Mouse (Mus musculus): ENCODE data around the gene Prr19.
A peak's percentile ranks its signal among the peaks of the same experiment; 100 is the strongest.

The Prr19 gene

GRCm38 (mm10) chr7:25293191-25293739, 7.9 kb upstream of the Prr19 start:
- no peak for DNase-seq

GRCm38 (mm10) chr7:25294495-25294894, 6.7 kb upstream of the Prr19 start:
- DNase-seq = no peak

GRCm38 (mm10) chr7:25294960-25295722, 6.1 kb upstream of the Prr19 start:
- DNase-seq = no peak

GRCm38 (mm10) chr7:25296945-25297453, 4.2 kb upstream of the Prr19 start:
- no peak for DNase-seq

- DNase-seq = peak; percentile 78
Measured at GRCm38 (mm10) chr7:25297454-25298325, 3.5 kb upstream of the Prr19 start, which contains the start of gene Pafah1b3. Gene Pafah1b3, minus strand, starts transcription at chr7:25297986.

GRCm38 (mm10) chr7:25303003-25303684, 1.9 kb downstream of the Prr19 start:
- no peak for DNase-seq

- no peak for DNase-seq
Measured at GRCm38 (mm10) chr7:25303685-25304006, 2.4 kb downstream of the Prr19 start.

GRCm38 (mm10) chr7:25305481-25305880, 4.3 kb downstream of the Prr19 start:
- no peak for DNase-seq

- DNase-seq = peak; percentile 41
Measured at GRCm38 (mm10) chr7:25305956-25306613, 4.9 kb downstream of the Prr19 start, which contains the start of gene Tmem145. Gene Tmem145, plus strand, starts transcription at chr7:25306106.

GRCm38 (mm10) chr7:25306614-25306996, 5.4 kb downstream of the Prr19 start:
- no peak for DNase-seq

- DNase-seq = no peak
Measured at GRCm38 (mm10) chr7:25308702-25309318, 7.6 kb downstream of the Prr19 start.

- no peak for DNase-seq
Measured at GRCm38 (mm10) chr7:25309425-25309824, 8.2 kb downstream of the Prr19 start.

GRCm38 (mm10) chr7:25311193-25311592, 10.0 kb downstream of the Prr19 start:
- DNase-seq = no peak

- no peak for DNase-seq
Measured at GRCm38 (mm10) chr7:25313325-25313724, 12.1 kb downstream of the Prr19 start.

GRCm38 (mm10) chr7:25314606-25315305, 13.5 kb downstream of the Prr19 start:
- no peak for DNase-seq

GRCm38 (mm10) chr7:25315306-25316041, 14.3 kb downstream of the Prr19 start:
- peak; percentile 14 for DNase-seq

GRCm38 (mm10) chr7:25316532-25317445, 15.6 kb downstream of the Prr19 start, which contains the start of gene Megf8:
Gene Megf8, plus strand, starts transcription at chr7:25317164.
- DNase-seq = peak; percentile 95

GRCm38 (mm10) chr7:25317446-25317999, 16.3 kb downstream of the Prr19 start:
- peak; percentile 21 for DNase-seq

- no peak for DNase-seq
Measured at GRCm38 (mm10) chr7:25322058-25322484, 20.9 kb downstream of the Prr19 start.
